Mouse (Mus musculus) heart, embryonic 12.5 days (tissue): Measurements from ENCODE around the gene Cd34. TPM values are rescaled to one million over a fixed set of nuclear protein-coding genes. Genes with fewer than 3 reads are reported as not detected.

Source experiments
- ATAC-seq: fragments of 200-750 bp; cut with Nextera tagmentation; 2 replicates; pipeline ENCODE4 v1.8.0; 2017; ENCODE audit warnings: moderate TSS enrichment, moderate library complexity; ENCODE audit not compliant: insufficient number of reproducible peaks, low FRiP score
- H3K27ac ChIP-seq: fragments of 300-500 bp; sonication (generic); 2 replicates; pipeline ENCODE4 v1.5.1; 2016; ENCODE audit warnings: mild to moderate bottlenecking, moderate library complexity; ENCODE audit not compliant: poor library complexity, severe bottlenecking
- H3K27me3 ChIP-seq: fragments of 300-500 bp; sonication (generic); replicated peaks from 2 replicates; pipeline ENCODE4 v1.6.1; 2016; ENCODE audit warnings: mild to moderate bottlenecking, moderate library complexity
- H3K36me3 ChIP-seq: fragments of 300-500 bp; sonication (generic); 2 replicates; pipeline ENCODE4 v1.6.1; 2016; ENCODE audit warnings: mild to moderate bottlenecking, moderate library complexity
- H3K4me1 ChIP-seq: fragments of 300-500 bp; sonication (generic); replicated peaks from 2 replicates; pipeline ENCODE4 v1.6.1; 2016; ENCODE audit warnings: mild to moderate bottlenecking
- H3K4me2 ChIP-seq: fragments of 300-500 bp; sonication (generic); 2 replicates; pipeline ENCODE4 v1.6.1; 2016; ENCODE audit warnings: mild to moderate bottlenecking, moderate library complexity
- H3K4me3 ChIP-seq: fragments of 300-500 bp; sonication (generic); 2 replicates; pipeline ENCODE4 v1.5.1; 2016; ENCODE audit warnings: mild to moderate bottlenecking
- H3K9ac ChIP-seq: fragments of 300-500 bp; sonication (generic); 2 replicates; pipeline ENCODE4 v1.6.1; 2016; ENCODE audit warnings: mild to moderate bottlenecking, moderate library complexity
- H3K9me3 ChIP-seq: fragments of 300-500 bp; sonication (generic); replicated peaks from 2 replicates; pipeline ENCODE4 v1.6.1; 2016; ENCODE audit warnings: mild to moderate bottlenecking, moderate library complexity
- WGBS: fragments of 180-500 bp; shearing (Covaris S2); methylation state at CpG from one replicate; pipeline ENCODE4 v1.1.7; 2016; 5-methylcytosine and 5-hydroxymethylcytosine counted together
- polyA plus RNA-seq: library from polyadenylated mRNA; unstranded; fragments of >200 nt; fragmentation: Nextera tagmentation; extraction: Ambion mirVana; gene quantifications from 2 replicates; pipeline ENCODE4 v1.2.1, GENCODE M21; 2016

Cd34 gene
- polyA plus RNA-seq, 1 experiment from 2014 or later: 86.2 TPM

DNA sequence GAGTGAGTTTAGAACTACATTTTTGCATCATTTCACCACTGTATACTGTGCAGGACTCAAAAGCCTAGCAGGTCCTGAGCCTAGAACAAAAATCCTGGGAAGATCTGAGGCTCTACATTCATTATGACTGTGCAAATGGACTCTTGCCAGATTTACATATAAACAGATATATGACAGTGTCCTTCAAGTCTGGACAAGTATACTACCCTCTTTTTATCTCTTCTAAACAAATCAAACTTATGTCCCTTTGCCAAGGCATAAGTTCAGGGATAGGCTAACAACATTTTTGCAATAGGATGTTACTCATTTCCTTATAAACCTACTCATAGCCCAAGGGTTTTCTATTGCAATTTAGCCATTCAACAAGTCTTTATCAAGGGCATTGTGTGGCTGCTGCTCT is 24.1 kb downstream of the Cd34 start:
- Histone ChIP-seq H3K36me3 (peaks cover 15% of the 10 kb centered on the region; the same call in 1 of the 2 replicates), H3K27me3 (no peaks in the 10 kb centered on the region), H3K9ac (no peak overlapping the region), H3K9me3 (no peaks in the 10 kb centered on the region), H3K4me2 (no peak overlapping the region), H3K4me3 (no peak overlapping the region), H3K27ac (no peak overlapping the region), H3K4me1 (no peaks in the 10 kb centered on the region)
- no peak for ATAC-seq

GRCm38 (mm10) chr1:194971980-194972379 is 33.4 kb downstream of the Cd34 start:
- H3K9me3 ChIP-seq: no peaks in the 10 kb centered on the region
- no peaks in the 10 kb centered on the region for H3K27me3 ChIP-seq
- no peaks in the 10 kb centered on the region for H3K36me3 ChIP-seq
- H3K4me2 ChIP-seq: no peak overlapping the region
- WGBS: 88% methylated on average over 4 of the region's 4 CpGs
- no peak overlapping the region for H3K9ac ChIP-seq
- H3K27ac ChIP-seq: no peak overlapping the region
- H3K4me3 ChIP-seq: no peak overlapping the region
- ATAC-seq: no peak
- H3K4me1 ChIP-seq: peaks cover 2% of the 10 kb centered on the region

- Histone ChIP-seq H3K36me3 (no peaks in the 10 kb centered on the region), H3K9me3 (no peaks in the 10 kb centered on the region), H3K4me3 (peak overlapping the region; percentile 79), H3K27ac (peak overlapping the region; percentile 58), H3K4me2 (peak overlapping the region; percentile 94), H3K4me1 (peaks cover 23% of the 10 kb centered on the region), H3K27me3 (no peaks in the 10 kb centered on the region), H3K9ac (peak overlapping the region; percentile 86)
- 0% methylated on average over 42 of the region's 42 CpGs for WGBS
- peak; percentile 92 for ATAC-seq
Observed at GRCm38 (mm10) chr1:194976164-194976516, 37.5 kb downstream of the Cd34 start.

GRCm38 (mm10) chr1:194976517-194977370 is 38.1 kb downstream of the Cd34 start:
- H3K27ac ChIP-seq: peak overlapping the region; percentile 58
- H3K4me1 ChIP-seq: peaks cover 23% of the 10 kb centered on the region
- peak; percentile 93 for ATAC-seq
- under 1% methylated on average over 44 of the region's 44 CpGs for WGBS
- H3K9ac ChIP-seq: peak overlapping the region; percentile 86
- H3K4me3 ChIP-seq: peak overlapping the region; percentile 79
- no peaks in the 10 kb centered on the region for H3K9me3 ChIP-seq
- no peaks in the 10 kb centered on the region for H3K36me3 ChIP-seq
- H3K4me2 ChIP-seq: peak overlapping the region; percentile 94
- H3K27me3 ChIP-seq: no peaks in the 10 kb centered on the region

- WGBS: 25% methylated on average over 1 of the region's 1 CpGs
Observed at GRCm38 (mm10) chr1:194977371-194977761, 38.7 kb downstream of the Cd34 start.

DNA sequence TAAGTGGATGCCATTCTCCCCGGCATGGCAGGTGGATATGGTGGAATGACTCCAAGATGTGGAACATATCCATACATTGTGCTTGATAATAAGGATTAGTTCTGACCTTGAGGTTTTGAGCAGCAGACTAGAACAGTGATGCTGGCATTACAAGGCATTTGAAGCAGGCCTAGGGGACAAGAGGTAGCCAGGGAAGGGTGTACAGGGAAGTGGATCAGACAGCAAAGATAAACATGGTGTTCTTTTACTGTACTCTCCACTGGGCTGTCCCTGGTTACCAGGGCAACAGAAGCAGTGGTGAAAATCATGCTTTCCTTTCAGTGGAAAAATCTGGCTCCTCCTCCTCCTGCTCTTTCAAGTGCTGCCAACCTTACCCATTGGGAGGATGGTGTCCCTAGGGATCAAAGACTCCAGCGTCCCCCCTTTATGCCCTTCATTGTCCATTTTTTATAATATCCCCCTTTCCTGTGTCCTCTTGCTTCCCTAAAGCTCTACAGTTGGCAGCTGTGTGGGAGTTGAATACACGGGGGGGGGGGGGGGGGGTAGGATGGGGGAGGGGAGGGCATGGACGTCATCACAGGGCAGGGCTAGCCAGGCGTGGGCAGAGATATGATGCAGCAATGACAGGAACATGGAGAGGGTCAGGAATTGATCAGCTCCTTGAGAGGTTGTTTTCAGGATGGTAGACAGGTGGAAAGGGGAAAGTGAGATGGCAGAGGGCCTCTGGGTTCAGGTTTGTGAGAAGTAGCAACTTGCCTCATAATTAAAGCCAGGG is 39.5 kb downstream of the Cd34 start:
- no peak for ATAC-seq

More at GRCm38 (mm10) chr1:194977371-194977761, 38.7 kb downstream of the Cd34 start:
- Histone ChIP-seq H3K27me3 (no peaks in the 10 kb centered on the region), H3K4me1 (peaks cover 23% of the 10 kb centered on the region), H3K4me3 (peak overlapping the region; percentile 79), H3K27ac (no peak overlapping the region), H3K9ac (no peak overlapping the region), H3K4me2 (peak overlapping the region; percentile 94), H3K9me3 (no peaks in the 10 kb centered on the region), H3K36me3 (no peaks in the 10 kb centered on the region)
- ATAC-seq: no peak

GRCm38 (mm10) chr1:194980826-194981435 is 42.3 kb downstream of the Cd34 start:
- no peaks in the 10 kb centered on the region for H3K36me3 ChIP-seq
- no peak overlapping the region for H3K4me2 ChIP-seq
- H3K27ac ChIP-seq: no peak overlapping the region
- 39% methylated on average over 1 of the region's 1 CpGs for WGBS
- no peak overlapping the region for H3K9ac ChIP-seq
- H3K4me1 ChIP-seq: peaks cover 23% of the 10 kb centered on the region
- ATAC-seq: no peak
- no peaks in the 10 kb centered on the region for H3K27me3 ChIP-seq
- no peaks in the 10 kb centered on the region for H3K9me3 ChIP-seq
- no peak overlapping the region for H3K4me3 ChIP-seq

More for the DNA sequence above, 39.5 kb downstream of the Cd34 start:
- Histone ChIP-seq H3K4me2 (no peak overlapping the region), H3K27me3 (no peaks in the 10 kb centered on the region), H3K27ac (no peak overlapping the region), H3K9me3 (no peaks in the 10 kb centered on the region), H3K36me3 (no peaks in the 10 kb centered on the region), H3K4me3 (no peak overlapping the region), H3K9ac (no peak overlapping the region), H3K4me1 (peaks cover 23% of the 10 kb centered on the region)
- 40% methylated on average over 5 of the region's 5 CpGs for WGBS

DNA sequence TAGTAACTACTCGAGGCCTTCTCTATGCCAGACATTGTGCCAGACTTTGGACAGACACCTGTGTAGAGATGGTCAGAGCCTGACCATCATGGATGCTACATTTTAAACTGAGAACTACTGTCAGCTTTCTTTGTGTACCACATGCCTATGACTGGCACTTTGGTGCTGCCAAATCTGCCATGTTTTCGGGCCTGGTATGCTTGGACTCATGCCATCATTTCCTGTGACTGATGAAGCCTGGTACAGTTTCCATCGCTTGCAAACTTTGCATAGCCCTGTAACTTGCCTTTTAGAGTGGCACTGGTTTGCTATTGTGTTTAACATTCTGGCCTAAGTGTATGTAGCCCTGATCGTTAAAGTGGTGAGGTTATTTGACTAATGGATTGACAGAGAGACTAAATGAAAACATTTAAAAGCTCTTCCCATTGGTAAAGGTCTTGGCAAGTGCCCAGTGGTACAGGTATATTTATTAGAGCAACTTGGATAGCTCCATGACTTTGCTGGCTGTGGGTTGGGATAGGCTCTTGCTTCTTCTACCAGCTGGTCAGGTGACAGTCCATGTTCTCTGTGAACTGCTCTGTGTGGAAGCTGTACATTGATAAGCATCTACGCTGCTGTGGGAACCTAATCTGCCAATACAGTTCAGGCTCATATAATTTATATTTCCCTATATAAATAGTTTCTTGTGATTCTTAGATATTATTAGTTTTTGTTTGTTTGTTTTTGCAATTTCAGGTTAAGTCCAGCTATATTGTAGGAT is 44.5 kb downstream of the Cd34 start:
- WGBS: 81% methylated on average over 5 of the region's 5 CpGs
- no peak overlapping the region for H3K4me2 ChIP-seq
- no peaks in the 10 kb centered on the region for H3K9me3 ChIP-seq
- no peak overlapping the region for H3K9ac ChIP-seq
- no peak overlapping the region for H3K4me3 ChIP-seq
- H3K4me1 ChIP-seq: peaks cover 9% of the 10 kb centered on the region
- no peak for ATAC-seq
- H3K36me3 ChIP-seq: no peaks in the 10 kb centered on the region
- no peaks in the 10 kb centered on the region for H3K27me3 ChIP-seq
- no peak overlapping the region for H3K27ac ChIP-seq

- 73% methylated on average over 3 of the region's 3 CpGs for WGBS
- ATAC-seq: no peak
Observed at GRCm38 (mm10) chr1:194984914-194985313, 46.3 kb downstream of the Cd34 start.

DNA sequence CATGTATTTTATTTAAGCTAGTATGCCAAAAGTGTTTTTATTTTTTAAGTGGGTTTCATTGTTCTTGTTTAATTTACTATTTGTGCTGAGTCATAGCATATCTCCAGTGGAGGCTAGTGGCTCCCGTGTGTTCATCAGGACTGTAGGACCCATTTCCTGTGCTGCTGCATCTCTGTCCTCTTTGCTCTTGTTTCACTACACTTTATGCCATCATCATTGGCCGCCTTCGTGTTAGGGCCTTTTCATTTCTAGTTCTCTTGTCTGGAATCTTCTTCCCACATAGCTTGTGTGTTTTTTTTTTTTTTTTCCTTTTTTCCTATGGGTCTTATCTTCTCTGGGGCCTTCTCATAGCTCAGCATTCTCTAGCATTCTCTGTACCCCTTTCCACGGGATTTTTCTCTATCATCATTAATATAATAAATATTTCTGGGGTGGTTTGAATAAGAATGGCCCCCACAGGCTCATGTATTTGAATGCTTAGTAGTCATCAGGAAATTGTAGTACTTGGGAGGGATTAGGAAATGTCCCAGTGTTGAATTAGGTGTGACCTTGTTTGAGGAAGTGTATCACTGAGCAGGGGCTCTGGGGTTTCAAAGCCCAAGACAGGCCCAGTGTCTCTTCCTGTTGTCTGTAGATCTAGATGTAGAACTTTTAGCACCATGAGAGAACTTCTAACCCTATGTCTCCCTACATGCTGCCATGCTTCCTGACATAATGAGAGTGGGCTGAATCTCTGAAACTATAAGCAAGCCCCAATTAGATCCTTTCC is 47.0 kb downstream of the Cd34 start:
- Histone ChIP-seq H3K4me3 (no peak overlapping the region), H3K27me3 (no peaks in the 10 kb centered on the region), H3K36me3 (no peaks in the 10 kb centered on the region), H3K4me1 (0 out of 2 replicates have a peak, but pooled peaks cover 4% of the 10 kb centered on the region), H3K4me2 (no peak overlapping the region), H3K9me3 (no peaks in the 10 kb centered on the region), H3K9ac (no peak overlapping the region), H3K27ac (no peak overlapping the region)
- 51% methylated on average over 4 of the region's 4 CpGs for WGBS
- 0 out of 2 replicates have a peak, but pooled peaks have one; percentile 72 for ATAC-seq

More at GRCm38 (mm10) chr1:194984914-194985313, 46.3 kb downstream of the Cd34 start:
- no peak overlapping the region for H3K4me3 ChIP-seq
- H3K27ac ChIP-seq: no peak overlapping the region
- H3K27me3 ChIP-seq: no peaks in the 10 kb centered on the region
- H3K9ac ChIP-seq: no peak overlapping the region
- H3K36me3 ChIP-seq: no peaks in the 10 kb centered on the region
- H3K4me1 ChIP-seq: 0 out of 2 replicates have a peak, but pooled peaks cover 4% of the 10 kb centered on the region
- no peaks in the 10 kb centered on the region for H3K9me3 ChIP-seq
- H3K4me2 ChIP-seq: no peak overlapping the region
